Mouse (Mus musculus) E14TG2a.4 (cell line): ENCODE results near the gene Cd5l.

Experiments
- CTCF ChIP-seq: conservative IDR thresholded peaks from 2 replicates; pipeline ENCODE4 v1.5.1; 2014; ENCODE audit warnings: low read length
- NANOG ChIP-seq: IDR thresholded peaks from 2 replicates; pipeline ENCODE4 v1.6.1; 2014; ENCODE audit warnings: borderline replicate concordance, low read length, mixed read lengths
- POU5F1 ChIP-seq: IDR thresholded peaks from 2 replicates; pipeline ENCODE4 v1.6.1; 2014; ENCODE audit warnings: low read length, borderline replicate concordance

DNA sequence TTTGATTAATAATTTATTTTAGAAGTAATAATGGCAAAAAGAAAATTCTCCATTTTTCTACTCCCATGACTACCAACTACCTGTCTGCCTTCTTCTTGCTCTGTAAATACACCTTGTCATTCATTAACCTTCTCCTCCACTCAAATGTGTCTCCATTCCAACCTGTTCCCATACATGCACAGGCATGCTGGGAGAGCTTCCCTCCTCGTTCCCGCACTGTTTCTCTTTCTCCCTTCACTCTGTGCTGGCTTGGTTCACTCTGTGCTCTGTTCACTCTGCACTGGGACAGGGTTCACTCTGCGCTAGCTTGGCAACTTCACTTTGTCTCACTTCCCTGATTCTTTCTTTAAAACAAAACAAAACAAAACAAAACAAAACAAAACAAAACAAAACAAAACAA, 19.5 kb downstream of the Cd5l start:
- TF ChIP-seq CTCF (no peak), NANOG (no peak), POU5F1 (no peak)
